Mouse (Mus musculus): Measurements from ENCODE around the gene Osbpl10.

GRCm38 (mm10) chr9:114982689-114983360, 4.5 kb downstream of the Osbpl10 start, which contains the start of gene Rps27rt:
- no peak for TF ChIP-seq KAT2A (IDR thresholded peaks at IDR 0.05; ENCODE audit: insufficient replicate concordance, low read length)
- TF ChIP-seq E2F4 (IDR thresholded peaks at IDR 0.05; ENCODE audit: insufficient replicate concordance, low read depth, low read length): no peak
- no peak for TF ChIP-seq POLR2A (IDR thresholded peaks at IDR 0.05; ENCODE audit: low read depth, low read length)

All from CH12.LX (cell line).